ENCODE assay signal across 32 mouse cellular contexts in genomic region chr1:135814531-135814930, GRCm38 (mm10). TPM values are rescaled to one million over a fixed set of nuclear protein-coding genes. Genes with fewer than 3 reads are reported as not detected.
DNase-seq lines count a peak whose midpoint lies in the region; ATAC-seq and TF ChIP-seq lines count a peak whose summit lies in the region.
"Had no signal": no experiment of that assay in that cellular context is flagged by ENCODE, and none has a peak within 500 bp of the region (broad histone marks: within the 10 kb centered on the region; RNA-seq: fewer than 3 reads in every experiment).

No protein-coding gene starts in this region.

- no peak overlapping the region for H3K4me2 ChIP-seq in kidney, embryonic 14.5 days (replicated peaks; ENCODE audit: low read depth, low read length)
- H3K4me2 ChIP-seq: embryonic facial prominence, embryonic 15.5 days; forebrain, embryonic 12.5 days; heart, embryonic 15.5 days; liver, embryonic 12.5 days; midbrain, embryonic 12.5 days; neural tube, embryonic 12.5 days had no signal

- WGBS in kidney, embryonic 14.5 days, result 90% methylated on average over 5 of the region's 5 CpGs
- 40% methylated on average over 5 of the region's 5 CpGs for WGBS in small intestine, adult 2 months

- TF ChIP-seq CTCF in small intestine, adult 2 months (IDR thresholded peaks at IDR 0.05; ENCODE audit: extremely low read depth, insufficient read length, insufficient replicate concordance, low read depth, low read length), result no peak

- no peaks in the 10 kb centered on the region for H3K36me3 ChIP-seq in kidney, embryonic 14.5 days (ENCODE audit: control insufficient read depth, insufficient read depth, low read length)
- no peaks in the 10 kb centered on the region for H3K36me3 ChIP-seq in small intestine, adult 2 months (ENCODE audit: control insufficient read depth, insufficient read depth, low read length)
- H3K36me3 ChIP-seq: embryonic facial prominence, embryonic 10.5 days; embryonic facial prominence, embryonic 15.5 days; forebrain, embryonic 12.5 days; liver, embryonic 12.5 days; midbrain, embryonic 12.5 days; neural tube, embryonic 12.5 days had no signal

- H3K4me3 ChIP-seq in kidney, embryonic 14.5 days (ENCODE audit: low read length), result no peak overlapping the region
- no peak overlapping the region for H3K4me3 ChIP-seq in small intestine, adult 2 months (ENCODE audit: low read depth, low read length)
- H3K4me3 ChIP-seq: embryonic facial prominence, embryonic 10.5 days; embryonic facial prominence, embryonic 15.5 days; forebrain, embryonic 12.5 days; heart, embryonic 10.5 days; heart, embryonic 15.5 days; liver, embryonic 12.5 days; megakaryocyte, embryonic 14.5 days; midbrain, embryonic 12.5 days; myocyte; neural tube, embryonic 12.5 days had no signal

- no peaks in the 10 kb centered on the region for H3K9me3 ChIP-seq in kidney, embryonic 14.5 days (ENCODE audit: control insufficient read depth, low read length)
- H3K9me3 ChIP-seq: embryonic facial prominence, embryonic 10.5 days; embryonic facial prominence, embryonic 15.5 days; forebrain, embryonic 12.5 days; heart, embryonic 10.5 days; heart, embryonic 15.5 days; liver, embryonic 12.5 days; megakaryocyte, embryonic 14.5 days; midbrain, embryonic 12.5 days; neural tube, embryonic 12.5 days had no signal

- TF ChIP-seq POLR2A in small intestine, adult 2 months (IDR thresholded peaks at IDR 0.05; ENCODE audit: low read depth, low read length), result no peak

- peaks cover 4% of the 10 kb centered on the region for H3K4me1 ChIP-seq in kidney, embryonic 14.5 days (ENCODE audit: control insufficient read depth, insufficient read depth, low read length)
- peaks cover 49% of the 10 kb centered on the region for H3K4me1 ChIP-seq in small intestine, adult 2 months (ENCODE audit: control insufficient read depth, insufficient read depth, insufficient read length, low read length)

- no peak overlapping the region for H3K9ac ChIP-seq in kidney, embryonic 14.5 days (ENCODE audit: low read depth, low read length)
- H3K9ac ChIP-seq: embryonic facial prominence, embryonic 15.5 days; forebrain, embryonic 12.5 days; forebrain, postnatal 0 days; heart, embryonic 15.5 days; liver, embryonic 12.5 days; liver, postnatal 0 days; midbrain, embryonic 12.5 days; neural tube, embryonic 12.5 days had no signal

- DNase-seq in kidney, adult 11 months, result peak; percentile 56
- peak; percentile 39 for DNase-seq in thymus, postnatal 14 days
- no peak for DNase-seq in thymus, postnatal 10 days (ENCODE audit: low spot score in 2 of 2)
- DNase-seq in kidney, adult 9 months, result peak; percentile 52
- no peak for DNase-seq in layer of hippocampus, postnatal 10 days (ENCODE audit: low spot score in 2 of 2)
- no peak for DNase-seq in testis, postnatal 10 days (ENCODE audit: low spot score)
- DNase-seq: adrenal gland, postnatal 25 days; cerebellum, adult 18-20 months; cerebellum, postnatal 10 days; forebrain, postnatal 0 days; gastrocnemius, postnatal 14 days; heart, adult 11 months; layer of hippocampus, postnatal 36 days; left cerebral cortex, postnatal 4 days; liver, postnatal 0 days; lung, postnatal 4 days; right cerebral cortex, postnatal 4 days had no signal

- H3K27ac ChIP-seq in kidney, embryonic 14.5 days (ENCODE audit: low read depth, low read length), result no peak overlapping the region
- peak overlapping the region; percentile 99 for H3K27ac ChIP-seq in small intestine, adult 2 months (ENCODE audit: insufficient read depth, low read depth, low read length)
- H3K27ac ChIP-seq: embryonic facial prominence, embryonic 10.5 days; embryonic facial prominence, embryonic 15.5 days; forebrain, embryonic 12.5 days; liver, embryonic 12.5 days; midbrain, embryonic 12.5 days; neural tube, embryonic 12.5 days had no signal

- ATAC-seq in kidney, embryonic 14.5 days (ENCODE audit: low FRiP score, low TSS enrichment), result no peak
- ATAC-seq: forebrain, postnatal 0 days; hindbrain, embryonic 16.5 days; liver, embryonic 12.5 days; liver, postnatal 0 days had no signal

- H3K27me3 ChIP-seq in kidney, embryonic 14.5 days (ENCODE audit: control insufficient read depth, insufficient read depth, low read length), result peaks cover 16% of the 10 kb centered on the region
- H3K27me3 ChIP-seq in small intestine, adult 2 months (ENCODE audit: control insufficient read depth, insufficient read depth, low read length), result no peaks in the 10 kb centered on the region

RNA-seq across cellular contexts. Expression of gene Lad1, which starts 3.9 kb away (rescaled TPM):
- 12.1 and 19.5 TPM in 2 replicates for polyA plus RNA-seq in kidney, embryonic 14.5 days (2014; fragmentation: Nextera tagmentation; extraction: Ambion mirVana)
- polyA plus RNA-seq in small intestine, adult 2 months (2012; rRNA removed), result 128 and 314 TPM in 2 replicates
- 1 to 10 TPM in 1 of 2 experiments, under 1 TPM in 1; 0.64 to 1.1 TPM for total RNA-seq in layer of hippocampus, postnatal 10 days (2021)
- total RNA-seq: adrenal gland, postnatal 25 days; MEL had no signal

RNA-seq across cellular contexts. Expression of gene Tnnt2, which starts 21.6 kb away (rescaled TPM):
- 2.0 and 2.3 TPM in 2 replicates for polyA plus RNA-seq in kidney, embryonic 14.5 days (2014; fragmentation: Nextera tagmentation; extraction: Ambion mirVana)
- polyA plus RNA-seq in small intestine, adult 2 months (2012; rRNA removed), result 0.56 TPM in 2 replicates
- total RNA-seq in layer of hippocampus, postnatal 10 days (2021), result 1 to 10 TPM in 1 of 2 experiments, under 1 TPM in 1; 0.42 to 1.7 TPM
- total RNA-seq: MEL had no signal

RNA-seq across cellular contexts. Expression of gene Tnni1, which starts 35.3 kb away (rescaled TPM):
- polyA plus RNA-seq in kidney, embryonic 14.5 days (2014; fragmentation: Nextera tagmentation; extraction: Ambion mirVana), result 18.3 and 20.3 TPM in 2 replicates
- polyA plus RNA-seq in small intestine, adult 2 months (2012; rRNA removed), result 0.42 and 5.0 TPM in 2 replicates
- not detected for total RNA-seq in layer of hippocampus, postnatal 10 days (2021)
- total RNA-seq: adrenal gland, postnatal 25 days; left cerebral cortex, postnatal 4 days; MEL; midbrain, postnatal 0 days had no signal

RNA-seq across cellular contexts. Expression of gene Phlda3, which starts 48.6 kb away (rescaled TPM):
- polyA plus RNA-seq in kidney, embryonic 14.5 days (2014; fragmentation: Nextera tagmentation; extraction: Ambion mirVana), result 85.6 and 102 TPM in 2 replicates
- 8.7 and 10.5 TPM in 2 replicates for polyA plus RNA-seq in small intestine, adult 2 months (2012; rRNA removed)
- 10 to 100 TPM; 12.3 to 12.7 TPM for total RNA-seq in layer of hippocampus, postnatal 10 days (2021)

Comparison
In these comparisons a context has a peak if more than half of its experiments do, and no peak if none do; other contexts are left out.
1. DNase-seq: peak in kidney, adult 11 months (single experiment), thymus, postnatal 14 days (single experiment) and kidney, adult 9 months (single experiment); none in thymus, postnatal 10 days (0 of 2), layer of hippocampus, postnatal 10 days (0 of 2) and testis, postnatal 10 days (single experiment).